Mouse (Mus musculus): ENCODE measurements around the gene Trhr2. TPM values are rescaled to one million over a fixed set of nuclear protein-coding genes. Genes with fewer than 3 reads are reported as not detected.

The Trhr2 gene
- polyA plus RNA-seq (2017; shearing (Covaris generic)): not detected

DNA sequence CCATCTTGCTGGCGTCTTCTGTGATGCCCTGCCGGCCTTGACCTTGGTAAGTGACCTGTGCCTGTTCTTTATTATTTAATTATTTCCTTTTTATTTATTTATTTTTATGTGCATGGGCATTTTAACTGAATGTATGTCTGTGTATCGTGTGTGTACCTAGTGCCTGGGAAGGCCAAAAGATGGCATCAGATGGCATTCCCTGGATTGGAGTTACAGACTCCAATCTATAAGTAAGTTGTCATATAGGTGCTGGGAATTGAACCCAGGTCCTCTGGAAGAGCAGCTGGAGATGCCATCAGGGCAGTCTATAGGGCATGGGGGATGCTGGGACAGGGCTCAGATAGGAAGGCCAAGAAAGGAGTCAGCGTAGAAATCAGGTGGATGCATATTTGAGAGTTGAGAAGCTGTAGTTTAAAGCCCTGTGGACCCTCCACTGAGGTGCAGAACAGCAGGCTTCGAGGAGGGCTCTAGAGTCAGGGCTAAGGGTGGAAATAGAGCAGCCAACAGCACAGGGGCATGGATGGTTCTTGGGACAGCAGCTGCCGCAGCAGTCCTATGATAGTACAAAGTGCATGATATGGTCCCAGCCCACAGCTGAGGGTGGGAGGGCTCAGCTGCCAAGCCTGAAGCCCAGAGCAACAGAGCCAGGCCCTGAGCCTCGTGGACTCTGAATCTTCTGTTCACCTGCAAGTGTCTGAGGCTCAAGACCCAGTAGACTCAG, at the start of gene Trhr2:
Gene Trhr2, minus strand, starts transcription at position 51 of the 721 bp plus-strand sequence.
- no peak for ATAC-seq

DNA sequence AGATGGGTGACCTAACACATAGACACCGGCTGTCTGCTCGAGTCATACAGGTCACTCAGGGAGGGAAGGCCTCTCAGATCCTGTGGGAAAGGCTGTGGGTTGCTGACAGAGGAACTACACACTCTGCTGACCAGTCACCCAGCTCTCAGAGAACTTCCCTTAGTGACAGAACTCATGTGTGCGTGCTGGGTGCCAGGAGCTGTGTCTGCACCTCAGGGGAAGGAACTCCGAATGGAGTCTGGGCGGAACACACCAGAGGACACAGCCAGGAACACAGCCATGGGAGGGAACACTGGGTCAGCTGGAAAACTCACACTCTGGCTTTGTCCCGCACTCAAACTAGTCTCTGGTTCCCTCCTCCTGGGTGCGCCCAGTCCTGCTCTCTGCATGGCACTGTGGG, 47.1 kb upstream of the Trhr2 start:
- ATAC-seq: no peak

GRCm38 (mm10) chr8:122405146-122405805, 44.7 kb upstream of the Trhr2 start:
- no peak for ATAC-seq

DNA sequence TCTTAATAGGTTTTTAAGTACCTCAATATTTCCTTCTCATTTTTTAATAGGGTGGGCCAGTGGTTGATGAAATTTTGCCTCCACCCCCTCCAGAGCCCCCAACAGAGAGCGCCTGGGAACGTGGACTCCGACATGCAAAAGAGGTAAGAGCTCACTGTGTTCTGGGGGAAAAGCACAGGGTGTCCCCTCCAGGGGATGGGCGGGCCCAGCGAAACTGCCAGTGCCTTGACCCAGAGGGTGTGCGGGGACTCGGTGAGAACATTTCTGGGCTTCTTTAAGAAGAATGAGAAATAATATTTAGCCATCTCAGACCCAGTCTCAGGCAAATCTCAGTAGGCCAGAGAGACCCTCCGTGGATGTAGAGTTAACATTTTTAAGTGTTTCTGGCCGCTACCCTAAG, 37.6 kb upstream of the Trhr2 start:
- no peak for ATAC-seq

DNA sequence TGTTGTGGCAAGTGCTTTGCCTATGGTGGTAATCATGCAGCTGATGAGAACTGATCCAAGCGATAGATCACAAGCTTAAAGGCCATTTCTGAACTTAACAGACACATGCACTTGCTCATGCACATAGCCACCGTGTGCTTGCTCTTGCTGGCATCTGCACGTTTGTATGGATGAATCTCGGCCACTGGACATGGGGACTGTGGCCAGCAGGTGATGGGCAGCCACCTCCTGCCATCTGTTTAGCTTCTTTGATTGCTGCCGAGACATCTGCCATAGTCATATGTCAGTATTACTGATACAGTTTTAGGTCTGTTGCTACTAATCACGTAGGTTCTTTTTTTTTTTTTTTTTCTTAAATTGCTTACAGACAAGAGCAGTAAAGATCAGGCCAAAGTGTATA, 34.7 kb upstream of the Trhr2 start:
- ATAC-seq: no peak

DNA sequence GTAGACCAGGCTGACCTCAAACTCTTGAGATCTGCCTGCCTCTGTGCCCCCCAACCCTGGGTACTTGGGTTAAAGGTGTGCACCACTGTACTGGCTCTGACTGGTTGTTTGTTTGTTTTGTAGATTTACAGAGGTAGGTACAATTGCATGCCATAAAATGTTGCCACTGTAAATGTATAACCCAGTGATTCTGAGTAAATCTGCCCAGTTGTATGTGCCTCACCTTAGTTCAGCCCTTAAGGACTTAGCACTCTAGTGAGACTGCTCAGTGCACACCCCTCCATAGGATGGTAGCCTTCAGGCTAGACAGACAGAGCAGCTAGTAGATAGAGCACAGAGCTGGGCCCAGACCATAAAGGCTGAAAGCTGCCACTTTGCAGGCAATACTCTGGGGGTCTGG, 33.2 kb upstream of the Trhr2 start:
- ATAC-seq: no peak

GRCm38 (mm10) chr8:122390758-122391157, 30.2 kb upstream of the Trhr2 start:
- ATAC-seq: no peak

- no peak for ATAC-seq
Observed at GRCm38 (mm10) chr8:122389357-122389756, 28.8 kb upstream of the Trhr2 start.

DNA sequence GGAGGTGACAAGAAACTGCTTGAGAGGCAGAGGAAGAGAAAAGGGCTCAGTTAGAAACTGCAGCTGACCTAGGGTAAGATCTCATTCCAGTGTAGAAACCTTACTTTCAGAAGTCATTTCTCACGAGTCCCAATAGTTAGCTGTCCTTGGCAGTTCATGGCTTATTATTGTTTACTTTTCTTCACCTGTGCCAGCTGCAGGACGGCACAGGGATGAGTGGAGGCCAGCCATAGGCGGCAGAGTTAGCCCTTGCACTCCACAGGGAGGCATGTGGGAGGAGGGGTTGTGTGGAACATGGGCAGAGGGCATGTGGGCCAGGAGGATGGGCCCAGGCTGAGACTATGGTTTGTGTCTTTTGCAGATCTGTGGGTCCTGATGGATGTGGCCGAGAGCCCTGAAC, 22.5 kb upstream of the Trhr2 start:
- no peak for ATAC-seq

- peak; percentile 92 for ATAC-seq
Observed at GRCm38 (mm10) chr8:122376365-122377231, 16.1 kb upstream of the Trhr2 start, which contains the start of gene Zc3h18. Gene Zc3h18 (plus strand): TSS chr8:122376609.

GRCm38 (mm10) chr8:122375751-122376364, 15.3 kb upstream of the Trhr2 start:
- ATAC-seq: no peak

GRCm38 (mm10) chr8:122375320-122375719, 14.8 kb upstream of the Trhr2 start:
- ATAC-seq: no peak

DNA sequence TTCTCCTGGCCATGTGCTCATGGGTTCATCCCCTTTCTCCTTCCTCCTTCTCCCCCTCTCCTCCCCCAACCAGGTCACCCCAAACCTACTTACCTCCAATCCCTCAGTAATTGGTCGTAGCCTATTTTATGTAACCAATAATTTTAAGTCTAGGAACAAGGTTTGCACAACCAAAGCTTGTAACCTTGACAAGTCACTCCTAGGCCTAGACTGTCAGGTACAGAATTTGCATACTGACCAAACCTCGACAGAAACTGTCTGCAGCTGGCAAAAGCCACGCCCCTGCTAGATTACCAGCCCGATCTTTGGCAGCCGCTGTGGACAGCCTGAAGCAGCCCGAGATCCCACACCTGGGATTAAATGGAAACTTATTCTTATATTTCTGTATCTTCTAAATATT, 11.2 kb upstream of the Trhr2 start:
- no peak for ATAC-seq

GRCm38 (mm10) chr8:122369665-122370064, 9.1 kb upstream of the Trhr2 start:
- no peak for ATAC-seq

DNA sequence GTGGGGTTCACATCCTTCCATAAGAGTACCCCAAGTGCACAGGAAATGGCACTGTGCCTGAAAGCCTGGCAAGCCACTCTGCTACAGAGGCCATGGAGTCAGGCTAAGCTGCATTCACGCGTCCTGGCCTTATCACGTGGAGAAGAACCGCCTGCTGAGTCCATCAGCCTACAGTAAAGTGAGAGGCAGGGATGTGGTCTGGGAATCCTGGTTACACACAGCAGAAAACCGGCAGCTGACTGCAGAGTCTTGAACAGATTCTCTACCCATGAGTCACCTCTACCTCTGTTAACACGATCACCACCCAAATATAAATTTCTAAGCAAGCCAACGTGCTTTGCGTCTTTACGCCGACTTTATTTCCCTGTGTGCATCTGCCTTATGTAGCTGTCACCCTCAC, 7.9 kb upstream of the Trhr2 start:
- ATAC-seq: no peak

DNA sequence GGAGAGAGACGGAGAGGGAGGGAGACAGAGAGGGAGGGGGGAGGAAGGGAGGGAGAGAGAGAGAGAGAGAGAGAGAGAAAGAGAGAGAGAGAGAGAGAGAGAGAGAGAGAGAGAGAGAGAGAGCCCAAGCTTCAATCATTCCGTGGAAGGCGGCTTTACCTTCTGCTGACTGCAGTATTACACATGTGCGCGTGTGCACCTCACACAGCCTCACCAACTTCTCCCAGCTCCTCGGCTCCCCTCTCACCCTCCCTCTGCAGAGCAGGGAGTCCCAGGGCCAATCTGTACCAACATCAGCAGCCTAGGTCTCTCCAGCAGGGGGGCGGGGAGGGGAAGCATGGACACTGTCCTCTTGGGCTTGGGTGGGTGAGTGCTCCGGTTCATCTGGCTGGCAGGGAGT, 2.4 kb upstream of the Trhr2 start:
- no peak for ATAC-seq

DNA sequence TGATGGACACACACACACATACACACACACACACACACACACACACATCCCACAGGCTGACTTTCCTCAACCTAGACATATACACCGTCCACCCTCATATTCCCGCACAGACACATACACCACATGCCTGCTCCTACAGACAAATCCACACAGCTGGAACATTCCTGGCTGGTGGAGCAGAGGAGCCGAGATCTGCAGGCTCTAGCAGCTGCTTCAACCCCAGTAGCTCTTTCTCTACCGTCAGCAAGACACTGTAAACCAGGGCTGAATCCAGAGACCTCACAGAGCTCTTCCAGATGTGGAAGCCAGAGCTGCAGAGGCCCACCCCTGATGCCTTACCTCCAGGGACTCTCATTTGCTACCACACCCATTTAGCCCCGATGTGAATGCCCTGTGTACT, 1.7 kb upstream of the Trhr2 start:
- no peak for ATAC-seq

GRCm38 (mm10) chr8:122359111-122359775, 1.3 kb downstream of the Trhr2 start:
- ATAC-seq: no peak

DNA sequence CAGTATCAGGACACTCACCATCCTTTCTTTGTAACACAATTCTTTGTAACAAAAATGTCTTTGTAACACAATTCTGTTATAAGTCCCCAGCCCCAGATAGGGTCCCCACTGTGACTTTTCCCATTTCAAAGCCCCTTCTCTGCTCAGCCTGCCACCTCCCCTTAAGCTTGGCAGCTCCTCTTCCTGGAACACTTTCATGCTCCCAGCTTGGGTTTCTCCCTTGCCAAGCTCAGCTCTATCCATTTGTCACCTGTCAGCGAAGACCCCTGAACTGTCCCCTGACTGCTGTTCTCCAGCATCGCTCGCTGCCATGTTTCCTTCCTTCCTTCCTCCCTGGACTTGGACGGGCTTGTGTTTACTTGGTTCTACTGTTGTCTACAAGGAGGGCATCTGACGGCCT, 2.9 kb downstream of the Trhr2 start:
- no peak for ATAC-seq

DNA sequence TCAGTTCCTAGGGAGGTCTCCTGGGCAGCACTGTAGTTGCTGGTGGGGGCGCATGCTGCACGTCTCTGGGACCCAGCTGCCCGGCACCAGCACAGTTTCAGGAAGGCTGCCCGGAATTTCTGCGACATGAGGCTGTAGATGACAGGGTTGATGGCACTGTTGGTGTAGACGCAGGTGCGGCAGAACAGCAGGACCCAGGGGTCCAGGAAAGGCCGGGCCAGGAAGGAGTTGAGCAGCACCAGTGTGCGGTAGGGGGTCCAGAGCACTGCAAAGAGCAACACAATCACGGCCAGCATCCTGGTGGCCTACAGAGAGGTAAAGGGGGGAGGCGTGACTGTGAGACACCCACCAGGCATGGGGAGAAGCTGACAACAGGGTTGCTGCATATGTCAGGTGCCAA, 3.3 kb downstream of the Trhr2 start:
- ATAC-seq: no peak

DNA sequence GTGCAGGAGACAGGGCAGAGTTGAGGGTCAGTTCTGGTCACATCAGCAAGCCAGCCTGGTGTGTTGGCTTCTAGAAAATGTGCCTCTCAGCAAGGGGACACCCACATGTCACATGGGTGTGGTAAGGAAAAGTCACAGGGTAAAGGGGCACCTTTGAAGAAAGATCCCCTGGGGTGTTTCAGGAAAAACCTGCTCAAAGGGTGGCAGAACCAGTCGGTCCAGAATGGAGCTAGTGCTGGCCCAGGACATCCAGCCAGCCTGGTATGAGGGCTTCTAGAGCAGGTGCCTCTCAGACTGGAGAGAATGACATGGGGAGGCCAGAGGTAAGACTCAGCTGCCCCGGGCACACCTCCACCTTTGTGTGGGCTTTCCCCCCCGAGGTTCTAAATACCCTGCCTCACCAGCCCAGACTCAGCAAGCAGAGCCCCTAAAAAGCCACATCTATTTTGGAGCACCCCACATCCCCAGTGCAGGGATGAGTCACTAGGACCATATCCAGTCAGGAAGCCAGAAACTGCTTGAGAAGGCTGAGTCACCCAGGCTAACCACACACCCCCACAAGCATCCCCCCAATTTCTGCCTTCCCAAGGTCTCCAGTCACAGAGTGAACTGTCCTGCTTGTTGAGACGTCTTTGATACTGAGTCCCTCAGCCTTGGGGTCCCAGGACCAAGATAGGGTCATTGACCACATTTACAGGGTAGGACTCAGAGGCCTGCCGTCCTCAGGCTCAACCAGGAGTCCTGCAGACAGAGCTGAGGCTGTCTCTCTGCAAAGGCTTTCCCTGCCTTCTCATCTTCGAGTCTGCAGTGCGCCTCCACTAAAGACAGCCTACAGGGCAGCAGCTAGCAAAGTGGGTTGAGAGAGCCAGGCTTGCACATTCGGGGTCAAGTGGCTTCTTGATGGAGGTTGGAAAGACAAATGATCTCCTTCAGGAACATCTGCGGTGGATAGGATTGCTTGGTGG, 4.6 kb downstream of the Trhr2 start:
- no peak for ATAC-seq

Measured in activated CD4-positive, CD25-positive, alpha-beta regulatory T cell, adult 4 months (primary cell).